Mouse (Mus musculus) kidney, embryonic 15.5 days (tissue): Measurements from ENCODE around the gene Tcfl5. TPM values are rescaled to one million over a fixed set of nuclear protein-coding genes. Genes with fewer than 3 reads are reported as not detected.

Source experiments
- ATAC-seq: fragments of 200-750 bp; cut with Nextera tagmentation; replicated peaks from 2 replicates; pipeline ENCODE4 v1.8.0; 2017; ENCODE audit warnings: moderate TSS enrichment; ENCODE audit not compliant: low FRiP score
- H3K27ac ChIP-seq: fragments of 300-500 bp; sonication (generic); 2 replicates; pipeline ENCODE4 v1.5.1; 2015; ENCODE audit warnings: mild to moderate bottlenecking, inconsistent platforms
- H3K27me3 ChIP-seq: fragments of 300-500 bp; sonication (generic); 2 replicates; pipeline ENCODE4 v1.6.1; 2015; ENCODE audit warnings: inconsistent platforms
- H3K36me3 ChIP-seq: fragments of 300-500 bp; sonication (generic); 2 replicates; pipeline ENCODE4 v1.6.1; 2015; ENCODE audit warnings: inconsistent platforms
- H3K4me1 ChIP-seq: fragments of 300-500 bp; sonication (generic); 2 replicates; pipeline ENCODE4 v1.6.1; 2015; ENCODE audit warnings: inconsistent platforms
- H3K4me2 ChIP-seq: fragments of 300-500 bp; sonication (generic); 2 replicates; pipeline ENCODE4 v1.6.1; 2015; ENCODE audit warnings: moderate library complexity, mild to moderate bottlenecking, inconsistent platforms
- H3K4me3 ChIP-seq: fragments of 300-500 bp; sonication (generic); replicated peaks from 2 replicates; pipeline ENCODE4 v1.5.1; 2015; ENCODE audit warnings: mild to moderate bottlenecking, inconsistent platforms
- H3K9ac ChIP-seq: fragments of 300-500 bp; sonication (generic); 2 replicates; pipeline ENCODE4 v1.6.1; 2015; ENCODE audit warnings: mild to moderate bottlenecking, inconsistent platforms
- H3K9me3 ChIP-seq: fragments of 300-500 bp; sonication (generic); replicated peaks from 2 replicates; pipeline ENCODE4 v1.6.1; 2016; ENCODE audit warnings: inconsistent platforms
- WGBS: fragments of 180-500 bp; shearing (Covaris S2); methylation state at CpG from one replicate; pipeline ENCODE4 v1.1.7; 2015; ENCODE audit warnings: mixed read lengths; 5-methylcytosine and 5-hydroxymethylcytosine counted together
- polyA plus RNA-seq: library from polyadenylated mRNA; unstranded; fragments of >200 nt; fragmentation: Nextera tagmentation; extraction: Ambion mirVana; gene quantifications from 2 replicates; pipeline ENCODE4 v1.2.1, GENCODE M21; 2015

The Tcfl5 gene
- 0.21 and 0.23 TPM in 2 replicates for polyA plus RNA-seq

DNA sequence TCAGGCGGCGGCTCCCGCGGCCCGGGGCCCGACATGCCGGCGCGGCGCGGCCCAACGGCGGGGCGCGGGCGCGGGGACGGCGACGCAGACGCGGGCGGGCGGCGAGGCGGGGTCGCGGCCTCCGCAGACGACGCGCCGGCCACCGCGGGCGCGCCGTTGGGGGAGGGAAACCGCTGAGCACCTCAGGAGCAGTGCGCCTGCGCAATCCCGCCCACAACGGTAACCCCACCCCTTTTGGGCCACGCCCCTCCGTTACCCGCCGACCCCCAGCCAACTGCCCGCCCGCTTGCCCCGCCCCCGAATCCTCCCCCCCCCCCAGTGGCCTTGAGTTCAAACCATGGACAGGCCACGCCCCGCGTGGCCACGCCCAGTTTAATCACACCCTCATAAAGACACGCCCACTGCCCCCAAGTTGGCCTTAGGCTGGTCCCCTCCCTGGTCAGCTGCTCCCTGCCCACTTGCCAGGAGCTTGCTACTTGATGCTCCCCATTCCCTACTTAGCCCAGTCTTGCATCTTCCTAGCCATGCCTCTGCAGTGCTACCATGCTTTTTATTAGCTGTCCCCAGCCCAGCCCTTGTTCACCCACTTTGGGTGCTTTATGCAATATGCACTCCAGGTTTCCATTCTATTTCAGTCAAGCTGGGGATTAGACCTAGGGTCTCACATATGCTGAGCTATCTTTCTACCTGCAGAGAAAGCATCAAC is at the start of gene Tcfl5:
Tcfl5 (minus strand) TSS at position 154 of the 706 bp plus-strand sequence.
- 4% methylated on average over 20 of the region's 56 CpGs for WGBS
- no peak within 1 kb of the TSS for H3K27ac ChIP-seq

DNA sequence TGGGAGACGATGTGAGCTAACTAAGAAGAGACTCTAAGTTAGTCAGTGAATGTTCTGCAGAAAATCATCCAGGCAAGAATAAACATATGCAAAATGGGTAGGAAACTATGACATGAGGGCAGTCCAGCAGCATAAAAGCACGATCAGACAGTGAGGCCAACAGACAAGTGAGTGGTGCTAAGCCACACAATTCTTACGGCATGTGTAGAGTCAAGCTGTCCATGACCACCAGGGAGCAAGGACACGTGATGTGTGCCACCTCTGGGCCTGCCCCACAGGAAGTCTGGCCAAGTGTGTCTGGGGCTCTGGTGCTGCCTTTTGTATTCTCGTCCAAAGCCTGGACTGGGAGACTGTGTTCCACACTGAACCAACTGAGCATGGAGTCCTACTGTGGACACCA is 47.3 kb upstream of the Tcfl5 start:
- no peak overlapping the region for H3K9ac ChIP-seq
- 89% methylated on average over 5 of the region's 5 CpGs for WGBS
- no peak for ATAC-seq
- no peaks in the 10 kb centered on the region for H3K9me3 ChIP-seq
- no peak overlapping the region for H3K4me3 ChIP-seq
- H3K4me2 ChIP-seq = no peak overlapping the region
- no peak overlapping the region for H3K27ac ChIP-seq
- no peaks in the 10 kb centered on the region for H3K27me3 ChIP-seq
- peaks cover 62% of the 10 kb centered on the region for H3K36me3 ChIP-seq
- H3K4me1 ChIP-seq = peaks cover 12% of the 10 kb centered on the region

More for the DNA sequence above, at the start of gene Tcfl5:
- Histone ChIP-seq H3K36me3 (no peaks in the 10 kb centered on the region), H3K4me1 (peaks cover 7% of the 10 kb centered on the region), H3K9ac (no peak within 1 kb of the TSS), H3K4me2 (peak within 1 kb of the TSS; percentile 56), H3K27me3 (peaks cover 72% of the 10 kb centered on the region), H3K9me3 (peaks cover 11% of the 10 kb centered on the region), H3K4me3 (peak within 1 kb of the TSS; percentile 42)
- ATAC-seq = peak; percentile 6; the same call in 1 of the 2 replicates

DNA sequence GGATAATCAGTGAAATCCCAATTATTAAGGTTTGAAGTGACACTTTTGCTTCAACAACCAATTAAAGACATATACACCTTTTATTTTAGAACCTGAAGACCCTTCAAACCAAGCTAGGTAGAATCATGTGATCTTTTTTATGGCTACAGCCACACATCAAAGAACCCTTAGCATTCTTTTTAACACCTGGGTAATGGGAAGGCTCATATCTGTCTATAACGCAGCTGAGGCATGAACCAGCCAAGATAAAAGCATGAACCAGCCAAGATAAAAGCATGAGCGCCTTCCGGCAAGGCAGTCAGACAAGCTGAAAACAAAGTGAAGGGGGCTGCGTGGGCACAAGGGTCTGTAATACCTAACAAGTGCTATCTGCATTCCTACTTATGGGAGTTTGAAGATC is 41.5 kb upstream of the Tcfl5 start:
- no peak overlapping the region for H3K27ac ChIP-seq
- 94% methylated on average over 4 of the region's 4 CpGs for WGBS
- peaks cover 96% of the 10 kb centered on the region for H3K36me3 ChIP-seq
- H3K9ac ChIP-seq = no peak overlapping the region
- H3K4me2 ChIP-seq = no peak overlapping the region
- no peak overlapping the region for H3K4me3 ChIP-seq
- no peaks in the 10 kb centered on the region for H3K9me3 ChIP-seq
- no peaks in the 10 kb centered on the region for H3K27me3 ChIP-seq
- no peak for ATAC-seq
- no peaks in the 10 kb centered on the region for H3K4me1 ChIP-seq

DNA sequence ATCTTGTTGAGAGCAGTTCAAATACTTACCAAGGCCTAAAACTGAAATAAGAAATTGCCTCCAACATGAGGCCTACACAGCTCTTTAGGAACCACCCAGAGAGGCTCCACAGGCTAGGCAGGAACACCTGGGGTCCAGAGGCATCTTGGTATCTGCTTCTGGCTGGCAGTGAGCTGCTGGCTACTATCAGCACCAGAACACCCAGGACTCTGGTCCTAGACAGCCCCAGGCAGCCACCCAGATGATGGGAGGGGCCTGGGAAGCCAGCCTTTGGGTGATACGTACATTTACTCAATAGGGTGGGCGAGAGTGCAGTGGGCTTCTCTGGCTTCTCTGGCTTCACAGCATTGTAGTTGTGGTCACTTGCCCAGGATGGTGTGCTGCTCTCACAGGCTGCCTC is 41.0 kb upstream of the Tcfl5 start:
- 72% methylated on average over 2 of the region's 2 CpGs for WGBS
- H3K27ac ChIP-seq = no peak overlapping the region

DNA sequence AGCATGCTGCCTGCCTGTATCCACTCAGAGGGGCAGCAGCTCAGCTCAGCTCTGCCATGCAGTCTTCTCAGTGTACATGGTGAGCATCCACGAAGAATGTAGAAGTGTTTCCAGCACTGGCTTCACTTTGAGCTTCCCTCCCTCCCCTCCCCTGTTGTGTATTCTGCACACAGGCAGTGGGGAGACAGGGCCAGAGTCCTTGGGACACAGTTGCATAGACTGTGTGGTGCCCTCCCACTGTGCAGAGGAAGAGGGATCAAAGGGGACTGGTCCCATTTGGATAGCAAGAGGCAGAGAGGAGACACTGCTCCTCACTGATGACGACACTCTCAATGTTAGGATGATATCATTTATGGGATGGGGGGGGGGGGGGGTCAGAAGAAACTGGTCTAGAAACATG is 38.7 kb upstream of the Tcfl5 start:
- H3K9me3 ChIP-seq = no peaks in the 10 kb centered on the region
- H3K4me3 ChIP-seq = no peak overlapping the region
- no peak for ATAC-seq
- no peaks in the 10 kb centered on the region for H3K27me3 ChIP-seq
- no peak overlapping the region for H3K4me2 ChIP-seq
- 58% methylated on average over 2 of the region's 2 CpGs for WGBS
- no peaks in the 10 kb centered on the region for H3K4me1 ChIP-seq
- H3K36me3 ChIP-seq = peaks cover 68% of the 10 kb centered on the region
- no peak overlapping the region for H3K27ac ChIP-seq
- H3K9ac ChIP-seq = no peak overlapping the region

More for the DNA sequence above, 41.0 kb upstream of the Tcfl5 start:
- H3K9me3 ChIP-seq = no peaks in the 10 kb centered on the region
- no peak for ATAC-seq
- H3K27me3 ChIP-seq = no peaks in the 10 kb centered on the region
- H3K36me3 ChIP-seq = peaks cover 91% of the 10 kb centered on the region
- no peak overlapping the region for H3K4me2 ChIP-seq
- H3K4me3 ChIP-seq = no peak overlapping the region
- H3K4me1 ChIP-seq = no peaks in the 10 kb centered on the region
- H3K9ac ChIP-seq = no peak overlapping the region

DNA sequence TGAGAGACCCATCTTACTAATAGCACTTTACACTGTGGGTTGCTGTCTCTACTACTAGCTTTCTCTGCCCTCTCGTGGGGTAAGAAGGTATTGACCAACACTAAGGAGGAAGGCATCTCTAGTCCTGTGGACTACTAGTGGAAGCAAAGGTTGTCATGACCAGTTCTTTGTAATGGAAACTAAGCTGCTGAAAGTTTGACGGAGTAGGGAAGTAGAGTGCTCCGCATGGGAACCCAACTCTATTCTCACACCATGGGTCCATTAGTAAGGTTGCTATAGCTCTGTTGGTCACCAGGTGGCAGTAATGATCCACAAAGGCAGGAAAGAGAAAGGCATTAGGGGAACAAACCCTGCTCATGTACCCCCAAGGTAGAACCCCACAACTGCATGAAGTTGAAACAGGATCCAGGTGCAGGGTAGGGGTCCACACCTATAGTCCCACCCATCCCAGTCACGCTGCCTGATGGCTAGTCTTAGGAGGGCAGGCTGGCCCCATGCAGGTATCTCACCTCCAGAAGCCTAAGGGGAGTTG is 36.2 kb upstream of the Tcfl5 start:
- no peak overlapping the region for H3K9ac ChIP-seq
- no peaks in the 10 kb centered on the region for H3K4me1 ChIP-seq
- 31% methylated on average over 4 of the region's 4 CpGs for WGBS
- peak; percentile 70 for ATAC-seq
- H3K27ac ChIP-seq = 0 out of 2 replicates have a peak overlapping the region, but pooled peaks have one; percentile 3
- H3K4me2 ChIP-seq = no peak overlapping the region
- peaks cover 59% of the 10 kb centered on the region for H3K36me3 ChIP-seq
- H3K4me3 ChIP-seq = no peak overlapping the region
- H3K27me3 ChIP-seq = no peaks in the 10 kb centered on the region
- H3K9me3 ChIP-seq = no peaks in the 10 kb centered on the region

DNA sequence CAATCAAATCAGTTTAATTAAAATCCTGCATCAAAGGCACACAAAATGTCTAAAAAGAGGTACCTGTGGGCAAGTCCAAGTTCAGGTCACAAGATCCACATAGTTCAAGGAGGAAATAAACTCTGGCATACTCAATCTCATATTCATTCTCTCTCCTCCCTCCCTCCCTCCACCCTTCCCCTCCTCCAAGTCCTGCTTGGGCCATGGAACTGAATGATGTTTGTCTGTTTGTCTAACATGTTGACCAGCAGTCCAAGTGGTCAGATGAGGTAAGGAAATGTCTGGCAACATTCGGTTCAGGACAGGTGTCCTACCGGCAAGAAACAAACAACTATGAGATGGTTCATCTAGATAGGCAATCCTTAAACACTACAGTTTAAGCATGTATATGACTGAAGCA is 34.2 kb upstream of the Tcfl5 start:
- Histone ChIP-seq H3K9ac (no peak overlapping the region), H3K36me3 (peaks cover 59% of the 10 kb centered on the region), H3K4me3 (no peak overlapping the region), H3K9me3 (no peaks in the 10 kb centered on the region), H3K27ac (no peak overlapping the region), H3K27me3 (no peaks in the 10 kb centered on the region), H3K4me2 (no peak overlapping the region), H3K4me1 (no peaks in the 10 kb centered on the region)
- ATAC-seq = no peak
- WGBS = 93% methylated on average over 2 of the region's 2 CpGs

DNA sequence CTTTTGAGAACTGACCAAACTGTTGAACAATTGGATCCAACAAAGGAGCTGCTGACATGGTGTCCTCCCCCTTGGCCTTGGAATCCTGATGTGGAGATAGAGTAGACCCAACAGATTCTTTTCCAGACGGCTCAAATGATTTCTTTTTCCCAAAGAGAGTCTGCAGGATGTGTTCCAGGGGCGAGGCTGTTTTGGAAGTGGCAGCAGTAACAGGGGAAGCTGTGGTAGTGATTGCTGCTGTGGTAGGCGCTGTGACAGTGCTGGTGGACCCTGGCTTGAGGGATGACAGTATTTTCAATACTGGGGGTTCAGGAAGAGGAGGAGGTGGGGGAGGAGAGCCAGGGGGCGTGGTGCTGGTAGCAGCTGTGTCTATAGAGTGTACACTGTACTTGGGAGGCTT is 19.5 kb upstream of the Tcfl5 start:
- Histone ChIP-seq H3K4me1 (peaks cover 13% of the 10 kb centered on the region), H3K4me2 (no peak overlapping the region), H3K27ac (no peak overlapping the region), H3K9ac (no peak overlapping the region), H3K4me3 (no peak overlapping the region), H3K9me3 (no peaks in the 10 kb centered on the region), H3K36me3 (peaks cover 50% of the 10 kb centered on the region), H3K27me3 (no peaks in the 10 kb centered on the region)
- no peak for ATAC-seq
- 85% methylated on average over 4 of the region's 4 CpGs for WGBS

DNA sequence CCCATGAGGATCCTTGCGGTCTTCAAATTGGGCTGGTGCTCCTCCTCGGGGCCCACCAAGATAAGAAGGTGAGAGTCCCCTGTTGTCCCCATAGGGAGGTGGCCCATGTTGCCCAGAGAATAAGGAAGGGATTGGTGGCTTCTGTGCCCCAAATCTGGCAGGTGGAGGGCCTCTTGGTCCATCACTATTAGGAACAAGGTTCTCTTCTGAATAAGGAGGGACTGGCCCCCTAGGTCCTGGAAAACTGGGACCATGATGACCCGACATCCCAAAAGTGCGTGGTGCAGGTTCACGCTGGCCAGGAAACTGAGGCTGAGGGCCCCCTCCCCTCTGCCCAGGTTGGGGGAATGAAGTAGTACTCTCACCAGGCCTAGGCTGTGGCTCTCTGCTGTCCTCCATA is 18.0 kb upstream of the Tcfl5 start:
- no peak overlapping the region for H3K9ac ChIP-seq

DNA sequence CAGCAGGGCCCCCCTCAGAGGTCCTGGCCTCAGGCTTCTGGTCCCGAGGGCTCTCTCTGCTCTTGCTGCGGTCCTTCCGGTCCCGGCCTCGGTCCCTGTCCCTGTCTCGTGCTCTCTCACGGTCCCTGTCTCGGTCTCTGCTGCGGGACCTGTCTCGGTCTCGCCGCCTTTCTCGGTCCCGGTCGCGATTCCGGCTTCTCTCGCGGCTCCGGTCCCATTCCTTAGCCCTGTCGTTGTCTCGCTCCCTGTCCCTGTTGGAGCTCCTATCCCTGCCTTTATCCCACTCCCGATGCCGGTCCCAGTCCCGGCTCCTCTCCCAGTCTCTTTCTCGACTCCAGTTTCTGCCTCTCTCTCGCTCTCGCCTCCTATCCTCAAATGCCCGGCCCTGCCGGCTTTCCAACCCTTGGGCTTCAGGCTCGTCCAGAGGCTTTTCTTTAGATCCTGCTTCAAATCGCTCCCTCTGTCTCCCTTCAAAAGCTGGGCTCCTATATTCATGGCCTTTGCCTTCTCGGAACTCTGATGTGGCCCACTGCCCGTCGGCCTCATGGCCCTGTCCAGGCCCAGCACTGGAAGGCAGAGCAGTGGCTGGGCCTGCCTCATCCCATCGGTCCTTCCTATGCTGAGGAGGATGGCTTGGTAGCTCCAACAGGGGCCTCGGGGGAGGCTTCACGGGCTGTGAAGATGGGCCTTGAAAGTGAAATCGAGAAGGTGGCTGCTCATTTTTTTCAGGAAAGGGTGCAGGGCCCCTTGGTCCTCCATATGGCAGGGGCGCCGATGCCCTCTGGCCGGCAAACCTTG is 17.0 kb upstream of the Tcfl5 start:
- Histone ChIP-seq H3K9ac (peak overlapping the region; percentile 29), H3K4me3 (peak overlapping the region; percentile 15), H3K9me3 (no peaks in the 10 kb centered on the region)

More for the DNA sequence above, 18.0 kb upstream of the Tcfl5 start:
- Histone ChIP-seq H3K36me3 (peaks cover 35% of the 10 kb centered on the region), H3K27ac (no peak overlapping the region), H3K9me3 (no peaks in the 10 kb centered on the region), H3K4me2 (no peak overlapping the region), H3K4me3 (no peak overlapping the region), H3K4me1 (peaks cover 13% of the 10 kb centered on the region), H3K27me3 (no peaks in the 10 kb centered on the region)
- WGBS = 88% methylated on average over 5 of the region's 5 CpGs
- ATAC-seq = no peak

DNA sequence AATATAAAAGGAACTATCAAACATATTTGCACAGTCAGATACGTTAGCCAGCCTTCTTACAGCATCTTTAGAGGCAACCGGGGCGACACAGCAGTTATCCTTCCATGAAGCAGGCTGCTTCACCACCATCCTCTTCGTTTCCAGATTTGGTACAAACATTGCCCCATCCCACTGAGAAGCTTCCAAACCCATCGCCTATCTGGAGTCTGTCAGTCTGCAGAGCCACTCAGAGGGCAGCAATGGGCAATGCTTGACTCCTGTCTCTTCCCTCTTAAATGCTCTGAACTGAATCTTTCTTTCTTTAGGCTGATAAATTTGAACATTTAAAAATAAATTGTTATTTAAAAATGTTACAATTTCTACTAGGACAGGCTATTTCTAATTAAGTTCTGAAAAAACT is 15.9 kb upstream of the Tcfl5 start:
- Histone ChIP-seq H3K4me2 (no peak overlapping the region), H3K9me3 (no peaks in the 10 kb centered on the region), H3K4me3 (no peak overlapping the region), H3K27me3 (no peaks in the 10 kb centered on the region), H3K36me3 (peaks cover 22% of the 10 kb centered on the region), H3K4me1 (peaks cover 13% of the 10 kb centered on the region), H3K9ac (no peak overlapping the region), H3K27ac (no peak overlapping the region)
- WGBS = 92% methylated on average over 5 of the region's 5 CpGs
- no peak for ATAC-seq

More for the DNA sequence above, 17.0 kb upstream of the Tcfl5 start:
- Histone ChIP-seq H3K27ac (no peak overlapping the region), H3K36me3 (peaks cover 26% of the 10 kb centered on the region), H3K27me3 (no peaks in the 10 kb centered on the region), H3K4me2 (peak overlapping the region; percentile 52), H3K4me1 (peaks cover 13% of the 10 kb centered on the region)
- peak; percentile 69 for ATAC-seq
- 30% methylated on average over 42 of the region's 42 CpGs for WGBS

DNA sequence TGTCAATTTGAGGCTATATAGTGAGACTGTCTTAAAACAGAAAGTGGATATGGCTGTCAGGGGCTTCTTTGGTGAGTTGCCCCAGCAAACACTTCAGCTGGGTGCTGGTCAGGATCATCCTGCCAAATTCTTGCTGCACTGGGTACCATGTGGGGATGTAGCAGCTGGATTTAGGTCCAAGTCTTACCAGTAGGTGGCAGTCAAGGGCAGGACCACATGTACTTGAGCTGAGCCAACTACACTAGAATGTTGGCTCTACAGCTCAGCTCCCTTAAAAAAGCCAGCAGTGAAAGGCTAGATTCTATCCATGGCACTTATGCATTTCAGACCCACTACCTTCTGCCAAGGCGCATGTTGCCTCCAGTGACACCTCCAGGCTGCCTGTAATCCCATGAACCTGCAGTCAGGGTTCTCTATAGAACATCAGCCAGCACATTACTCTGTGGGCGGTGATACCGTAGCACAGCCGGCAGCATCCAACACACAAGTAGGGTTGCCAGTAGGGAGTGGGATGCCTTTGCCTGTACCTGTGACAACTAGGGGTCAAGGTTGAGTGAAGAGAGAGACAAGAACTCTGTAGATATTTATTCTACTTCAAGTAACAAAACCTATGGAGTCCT is 15.0 kb upstream of the Tcfl5 start:
- Histone ChIP-seq H3K27me3 (no peaks in the 10 kb centered on the region), H3K4me3 (no peak overlapping the region), H3K4me2 (no peak overlapping the region), H3K9me3 (no peaks in the 10 kb centered on the region), H3K36me3 (peaks cover 21% of the 10 kb centered on the region), H3K9ac (no peak overlapping the region), H3K4me1 (peaks cover 13% of the 10 kb centered on the region), H3K27ac (no peak overlapping the region)
- WGBS = 79% methylated on average over 4 of the region's 4 CpGs
- no peak for ATAC-seq
